Mouse (Mus musculus): Measurements from ENCODE around the gene AU022252.

DNA sequence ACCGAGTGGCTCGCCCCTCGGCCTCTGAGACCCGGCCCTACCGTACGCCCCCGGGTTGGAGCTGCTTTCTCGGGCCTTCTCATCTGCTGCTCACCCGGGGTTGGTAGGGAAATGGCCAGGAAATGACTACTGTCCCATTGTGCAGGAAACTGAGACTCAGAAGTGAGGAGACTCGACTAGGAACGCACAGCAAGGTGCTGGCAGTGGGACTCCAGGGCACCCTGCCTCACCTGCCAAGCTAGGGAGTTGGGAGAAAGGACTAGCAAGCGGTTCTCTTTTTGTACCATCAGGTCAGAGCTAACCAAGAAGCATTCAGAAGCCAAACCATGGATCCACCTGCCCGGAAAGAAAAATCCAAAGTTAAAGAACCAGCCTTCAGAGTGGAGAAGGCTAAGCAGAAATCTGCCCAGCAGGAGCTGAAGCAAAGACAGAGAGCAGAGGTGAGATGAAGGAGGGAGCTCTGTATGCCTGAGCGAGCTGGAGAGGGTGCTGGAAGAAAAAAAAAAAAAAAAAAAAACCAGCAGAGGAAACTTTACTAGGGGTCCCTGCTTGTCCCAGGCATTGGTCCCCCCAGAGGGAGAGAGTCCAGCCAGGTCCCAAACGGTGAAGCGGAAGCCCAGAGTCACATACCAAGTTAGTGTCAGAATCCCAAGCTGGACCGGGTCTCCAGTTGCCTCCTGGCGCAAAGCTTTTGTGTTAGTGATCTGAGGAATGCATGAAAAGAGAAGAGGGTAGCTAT lies 36.8 kb downstream of the AU022252 start:
- TF ChIP-seq CTCF (IDR thresholded peaks at IDR 0.05; ENCODE audit: low read depth, low read length) (no peak), POLR2A (IDR thresholded peaks at IDR 0.05; ENCODE audit: insufficient read depth, low read length) (no peak), EP300 (IDR thresholded peaks at IDR 0.05; ENCODE audit: insufficient read depth, low read depth, low read length) (no peak)

All from ES-Bruce4 (cell line).